Mouse (Mus musculus) C2C12 (cell line): Measurements from ENCODE around the gene Fibin.

Experiments used
- CTCF ChIP-seq: IDR thresholded peaks from one replicate; pipeline ENCODE4 v1.5.1; 2011; ENCODE audit not compliant: control insufficient read depth, insufficient read depth, insufficient read length
- FOSL1 ChIP-seq: IDR thresholded peaks from one replicate; pipeline ENCODE4 v1.8.0; 2011; ENCODE audit warnings: mild to moderate bottlenecking, low read length; ENCODE audit not compliant: poor library complexity, insufficient read depth, severe bottlenecking

DNA sequence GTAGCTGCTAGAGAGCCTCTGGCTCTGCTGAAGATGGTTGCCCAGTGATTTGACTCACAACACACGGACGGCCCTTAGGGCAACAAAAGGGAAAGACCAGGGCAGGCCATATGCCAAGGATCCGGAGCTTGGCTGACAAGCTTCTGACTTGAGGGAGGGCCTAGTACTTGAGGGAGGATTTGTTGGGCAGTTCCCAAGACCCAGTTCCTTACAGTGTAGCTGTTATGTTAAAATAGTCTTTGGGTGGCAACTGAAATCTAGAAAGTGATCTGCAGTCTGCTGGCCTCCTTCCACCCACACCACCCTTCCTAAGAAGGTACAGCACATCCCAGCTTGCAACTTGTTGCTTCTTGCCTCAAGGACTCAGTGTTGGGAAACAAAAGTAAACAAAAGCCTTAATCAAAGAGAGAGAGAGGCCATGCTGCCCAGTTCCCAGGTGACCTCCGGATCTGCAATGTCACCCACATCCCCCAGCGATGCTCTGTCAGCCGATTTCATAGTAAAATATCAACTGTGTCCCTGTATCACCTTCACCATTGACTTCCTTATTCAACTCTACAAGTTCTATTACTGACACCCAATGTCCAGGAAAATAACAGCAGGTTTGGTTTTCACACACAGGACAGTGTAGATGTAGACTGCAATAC, 48.4 kb downstream of the Fibin start, which contains the start of gene Bbox1:
- no peak for TF ChIP-seq CTCF
- no peak for TF ChIP-seq FOSL1
